Mouse (Mus musculus) cortical plate, adult 2 months (tissue): ENCODE data around the gene Aig1.

Source experiments
- CTCF ChIP-seq: fragments of 200-500 bp; IDR thresholded peaks from 2 replicates; pipeline ENCODE4 v1.5.1; 2011; ENCODE audit warnings: mild to moderate bottlenecking, control low read depth, low read length; ENCODE audit not compliant: insufficient read depth; ENCODE audit errors: extremely low read depth
- POLR2A ChIP-seq: fragments of 200-500 bp; IDR thresholded peaks from 2 replicates; pipeline ENCODE4 v1.6.1; 2011; ENCODE audit warnings: mild to moderate bottlenecking, low read length, control low read depth; ENCODE audit not compliant: insufficient read depth; ENCODE audit errors: extremely low read depth

DNA sequence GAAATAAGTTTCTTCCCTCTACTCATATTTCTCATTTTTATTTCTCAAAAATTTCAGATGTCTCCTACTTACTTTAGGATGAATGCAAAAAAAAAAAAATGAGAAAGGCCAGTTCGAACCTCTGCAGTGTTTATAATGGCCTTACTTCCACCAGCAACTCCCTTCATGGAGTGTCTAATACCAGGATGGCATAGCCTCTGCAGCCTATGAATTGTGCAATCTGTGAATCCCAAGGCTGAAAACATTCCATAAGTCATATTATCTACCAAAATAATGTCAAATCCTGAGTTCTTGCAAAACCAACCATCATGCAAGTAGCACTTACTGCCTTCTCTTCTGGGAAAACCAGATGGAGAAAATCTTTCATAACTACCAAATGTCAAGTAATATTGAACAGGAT is 75.3 kb downstream of the Aig1 start:
- TF ChIP-seq POLR2A (no peak), CTCF (no peak)
